Mouse (Mus musculus): ENCODE data around the gene Nsa2. TPM values are rescaled to one million over a fixed set of nuclear protein-coding genes. Genes with fewer than 3 reads are reported as not detected.

The Nsa2 gene
- polyA plus RNA-seq (2012; rRNA removed) = 42.5 and 48.9 TPM in 2 replicates

DNA sequence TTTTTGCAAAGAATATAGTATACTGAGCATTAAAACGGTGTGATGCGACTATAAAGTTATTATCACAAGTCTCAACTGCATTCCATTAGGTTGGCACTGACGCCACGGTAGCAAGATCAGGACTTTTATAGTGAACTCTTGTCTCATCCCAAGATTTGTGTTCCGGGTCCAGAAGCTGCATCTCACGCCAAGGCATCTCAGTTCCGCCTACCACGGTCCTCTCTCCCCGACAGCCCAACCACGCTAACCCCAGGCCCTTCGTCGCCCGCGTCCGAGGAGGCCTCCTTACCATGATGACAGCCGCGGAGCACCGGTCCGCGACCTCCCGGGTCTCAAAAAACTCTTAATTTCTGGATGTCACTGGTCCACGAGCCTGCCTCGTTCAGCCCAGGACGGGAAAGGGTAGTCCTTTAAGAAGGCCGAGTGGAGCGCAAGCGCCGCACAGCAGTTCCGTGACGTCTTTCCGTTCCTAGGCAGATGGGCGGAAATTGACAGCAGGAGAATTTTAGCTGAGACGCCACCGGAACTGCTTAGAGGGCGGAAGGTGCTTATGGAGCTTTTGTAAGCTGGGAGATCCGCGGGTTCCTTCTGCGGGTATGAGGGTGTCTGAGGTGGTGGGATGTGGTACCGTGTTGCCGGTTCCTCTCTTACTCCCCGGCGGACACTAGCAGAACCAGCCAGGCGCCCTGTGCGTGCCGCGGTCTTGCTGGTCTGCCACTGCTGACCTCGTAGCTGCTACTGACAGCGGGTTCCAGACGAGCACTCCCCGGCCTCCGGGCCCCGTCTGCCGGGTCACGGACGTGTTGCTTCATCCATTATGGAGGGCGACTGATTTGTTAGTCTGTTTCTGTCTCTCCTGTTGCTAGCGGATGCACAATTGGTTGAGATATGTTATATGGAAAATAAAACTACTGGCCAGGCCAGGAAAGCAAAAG, at the start of gene Nsa2, which contains the start of gene Gfm2:
Nsa2 (minus strand) TSS at position 472 of the 935 bp plus-strand sequence.
Gfm2 (plus strand) TSS at position 472 of the 935 bp plus-strand sequence.

DNA sequence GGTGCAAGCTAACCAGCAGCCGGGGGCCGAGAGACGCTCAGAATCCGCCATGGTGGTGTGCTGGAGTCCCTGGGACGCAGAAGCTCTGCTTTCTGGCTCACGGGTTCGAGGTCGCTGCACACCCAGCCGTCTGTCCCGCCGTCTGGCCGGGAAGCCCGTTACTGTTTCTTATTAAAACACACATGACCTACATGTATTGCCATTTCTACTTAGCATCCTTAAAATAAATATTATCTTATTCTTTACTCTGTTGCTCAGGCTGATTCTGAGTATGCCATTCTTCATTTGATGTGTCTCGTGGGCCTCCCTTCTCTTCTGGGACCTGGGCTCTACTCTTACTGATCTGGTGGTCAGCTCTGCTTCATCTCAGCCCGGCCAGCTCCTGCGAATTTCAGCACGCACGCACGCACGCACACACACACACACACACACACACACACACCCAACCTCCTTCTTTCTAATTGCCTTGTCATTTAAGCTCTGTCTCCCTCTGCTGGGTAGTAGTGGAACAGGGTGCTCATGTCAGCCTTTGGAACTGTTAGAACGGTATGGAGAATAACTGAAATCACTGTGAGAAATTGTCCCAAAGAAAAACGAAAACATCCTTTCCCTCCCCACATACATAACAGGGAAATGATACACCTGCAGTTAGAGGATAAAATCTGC, 38.4 kb downstream of the Nsa2 start, which contains the start of gene Gm6169:
Gm6169 (minus strand) TSS at position 51 of the 666 bp plus-strand sequence.

Other genes starting within 250 kb of the Nsa2 start
- gene Gcnt4, start 213.2 kb downstream of the Nsa2 start, polyA plus RNA-seq (2012; rRNA removed) = 0.76 and 0.99 TPM in 2 replicates
- not detected in 2 replicates for gene 1700029F12Rik, start 103.6 kb downstream of the Nsa2 start, polyA plus RNA-seq (2012; rRNA removed)
- 1.2 and 1.3 TPM in 2 replicates for gene Fam169a, start 70.7 kb downstream of the Nsa2 start, polyA plus RNA-seq (2012; rRNA removed)
- 0.25 and 0.52 TPM in 2 replicates for gene Gm6169, start 38.7 kb downstream of the Nsa2 start, polyA plus RNA-seq (2012; rRNA removed)
- 12.3 and 14.3 TPM in 2 replicates for gene Gfm2, start within 50 bp of the Nsa2 start, polyA plus RNA-seq (2012; rRNA removed)
- gene Hexb, start 60.4 kb upstream of the Nsa2 start, polyA plus RNA-seq (2012; rRNA removed) = 11.8 and 14.3 TPM in 2 replicates
- gene Enc1, start 103.2 kb upstream of the Nsa2 start, polyA plus RNA-seq (2012; rRNA removed) = 1.6 and 1.9 TPM in 2 replicates

Data from liver, embryonic 14 days (tissue).